Mouse (Mus musculus): ENCODE data around the gene Pxn.

Pxn gene

GRCm38 (mm10) chr5:115506454-115507201 lies at the start of gene Pxn:
Pxn (plus strand) TSS chr5:115506676.
- peak; percentile 95 to 96 for DNase-seq (ENCODE audit: low read depth in 2 of 2, low spot score in 2 of 2)

- DNase-seq (ENCODE audit: low read depth in 2 of 2, low spot score in 2 of 2) = no peak
Measured at GRCm38 (mm10) chr5:115458918-115459317, 47.6 kb upstream of the Pxn start.

GRCm38 (mm10) chr5:115464408-115465115 lies 41.9 kb upstream of the Pxn start:
- no peak for DNase-seq (ENCODE audit: low read depth in 2 of 2, low spot score in 2 of 2)

GRCm38 (mm10) chr5:115465642-115466420 lies 40.6 kb upstream of the Pxn start, which contains the start of gene Pla2g1b:
Pla2g1b (plus strand) TSS chr5:115466262.
- DNase-seq (ENCODE audit: low read depth in 2 of 2, low spot score in 2 of 2) = no peak

GRCm38 (mm10) chr5:115469791-115470190 lies 36.7 kb upstream of the Pxn start:
- DNase-seq (ENCODE audit: low read depth in 2 of 2, low spot score in 2 of 2) = no peak

- peak; percentile 61 to 73 for DNase-seq (ENCODE audit: low read depth in 2 of 2, low spot score in 2 of 2)
Measured at GRCm38 (mm10) chr5:115470766-115471531, 35.5 kb upstream of the Pxn start.

DNA sequence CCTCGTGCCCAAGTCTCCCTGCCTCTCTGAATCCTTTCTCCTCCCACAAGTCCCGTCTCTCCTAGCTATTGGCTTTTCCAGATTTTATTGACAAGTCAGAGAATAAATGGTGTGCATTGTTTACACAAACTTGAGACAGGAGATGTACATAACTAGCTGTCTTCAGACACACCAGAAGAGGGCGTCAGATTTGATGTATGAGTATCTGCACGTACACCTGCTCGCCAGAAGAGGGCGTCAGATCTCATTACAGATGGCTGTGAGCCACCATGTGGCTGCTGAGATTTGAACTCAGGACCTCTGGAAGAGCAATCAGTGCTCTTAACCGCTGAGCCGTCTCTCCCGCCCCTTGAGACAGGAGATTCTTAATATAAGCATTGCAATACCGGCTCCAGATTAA lies 33.3 kb upstream of the Pxn start:
- DNase-seq (ENCODE audit: low read depth in 2 of 2, low spot score in 2 of 2) = no peak

DNA sequence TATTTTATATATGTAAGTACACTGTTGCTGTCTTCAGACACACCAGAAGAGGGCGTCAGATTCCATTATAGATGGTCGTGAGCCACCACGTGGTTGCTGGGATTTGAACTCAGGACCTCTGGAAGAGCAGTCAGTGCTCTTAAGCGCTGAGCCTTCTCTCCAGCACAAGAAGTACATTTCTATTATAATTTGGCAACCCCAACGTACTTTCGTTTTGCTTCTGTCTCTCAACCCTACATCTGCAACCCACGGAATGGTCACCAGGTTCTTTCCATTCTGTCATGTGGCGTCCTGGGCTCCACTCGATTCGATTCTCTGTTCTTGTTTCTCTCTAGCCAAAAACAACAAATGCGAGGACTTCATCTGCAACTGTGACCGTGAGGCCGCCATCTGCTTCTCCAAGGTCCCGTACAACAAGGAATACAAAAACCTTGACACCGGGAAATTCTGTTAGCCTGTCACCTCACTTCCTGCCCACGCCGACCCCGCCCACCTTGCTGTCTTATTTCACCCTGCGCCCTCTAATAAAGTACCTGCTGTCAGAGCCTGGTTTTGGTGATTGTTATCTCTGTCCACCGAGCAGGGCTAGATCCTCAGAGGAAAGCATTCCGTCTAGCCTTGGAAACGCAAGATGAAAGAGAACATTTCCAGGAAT lies 32.2 kb upstream of the Pxn start:
- no peak for DNase-seq (ENCODE audit: low read depth in 2 of 2, low spot score in 2 of 2)

GRCm38 (mm10) chr5:115475337-115476106 lies 31.0 kb upstream of the Pxn start:
- no peak for DNase-seq (ENCODE audit: low read depth in 2 of 2, low spot score in 2 of 2)

DNA sequence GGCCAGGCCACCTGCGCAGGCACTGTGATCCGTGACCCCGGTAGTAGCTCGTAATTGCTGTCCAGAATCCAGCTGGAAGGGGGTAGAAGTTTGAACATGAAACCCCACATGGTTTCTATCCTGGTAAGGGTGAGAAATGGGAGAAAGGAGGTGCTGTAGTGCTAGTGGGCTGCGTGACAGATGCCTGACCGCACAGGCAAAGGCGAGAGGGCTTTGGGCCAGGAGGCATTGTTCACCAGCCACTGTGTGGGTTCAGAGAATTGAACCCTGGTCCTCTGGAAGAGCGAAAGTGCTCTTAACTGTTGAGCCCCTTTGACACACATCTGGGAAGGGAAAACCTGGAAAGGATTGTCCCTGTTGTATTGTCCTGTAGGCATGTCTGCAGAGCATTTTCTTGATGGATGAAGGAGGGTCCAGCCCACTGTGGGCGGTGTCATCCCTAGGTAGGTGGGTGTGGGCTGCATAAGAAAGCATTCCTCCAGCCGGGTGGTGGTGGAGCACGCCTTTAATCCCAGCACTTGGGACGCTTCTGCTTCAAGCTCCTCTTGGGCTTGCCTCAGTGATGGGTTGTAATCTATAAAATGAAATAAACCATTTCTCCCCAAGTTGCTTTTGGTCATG lies 30.3 kb upstream of the Pxn start:
- no peak for DNase-seq (ENCODE audit: low read depth in 2 of 2, low spot score in 2 of 2)

DNA sequence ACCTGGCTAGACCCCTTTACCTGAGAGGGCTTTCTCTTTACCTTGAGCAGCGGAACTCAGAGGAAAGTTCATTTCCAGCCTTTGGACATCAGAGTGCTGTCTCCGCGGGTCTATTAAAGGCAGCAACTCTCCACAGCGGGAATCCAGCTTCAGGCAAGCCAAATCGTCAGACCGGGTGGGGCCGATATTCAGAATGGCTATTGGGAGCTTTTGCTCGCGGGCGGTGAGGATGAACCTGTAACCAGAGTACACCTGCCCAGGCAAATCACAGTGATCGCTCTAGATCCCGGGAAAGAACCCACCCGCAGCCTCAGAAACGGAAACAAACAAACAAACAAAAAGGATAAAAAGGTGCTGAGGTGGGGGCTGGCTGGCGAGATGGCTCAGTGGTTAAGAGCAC lies 26.9 kb upstream of the Pxn start:
- no peak for DNase-seq (ENCODE audit: low read depth in 2 of 2, low spot score in 2 of 2)

GRCm38 (mm10) chr5:115480101-115480500 lies 26.4 kb upstream of the Pxn start:
- no peak for DNase-seq (ENCODE audit: low read depth in 2 of 2, low spot score in 2 of 2)

DNA sequence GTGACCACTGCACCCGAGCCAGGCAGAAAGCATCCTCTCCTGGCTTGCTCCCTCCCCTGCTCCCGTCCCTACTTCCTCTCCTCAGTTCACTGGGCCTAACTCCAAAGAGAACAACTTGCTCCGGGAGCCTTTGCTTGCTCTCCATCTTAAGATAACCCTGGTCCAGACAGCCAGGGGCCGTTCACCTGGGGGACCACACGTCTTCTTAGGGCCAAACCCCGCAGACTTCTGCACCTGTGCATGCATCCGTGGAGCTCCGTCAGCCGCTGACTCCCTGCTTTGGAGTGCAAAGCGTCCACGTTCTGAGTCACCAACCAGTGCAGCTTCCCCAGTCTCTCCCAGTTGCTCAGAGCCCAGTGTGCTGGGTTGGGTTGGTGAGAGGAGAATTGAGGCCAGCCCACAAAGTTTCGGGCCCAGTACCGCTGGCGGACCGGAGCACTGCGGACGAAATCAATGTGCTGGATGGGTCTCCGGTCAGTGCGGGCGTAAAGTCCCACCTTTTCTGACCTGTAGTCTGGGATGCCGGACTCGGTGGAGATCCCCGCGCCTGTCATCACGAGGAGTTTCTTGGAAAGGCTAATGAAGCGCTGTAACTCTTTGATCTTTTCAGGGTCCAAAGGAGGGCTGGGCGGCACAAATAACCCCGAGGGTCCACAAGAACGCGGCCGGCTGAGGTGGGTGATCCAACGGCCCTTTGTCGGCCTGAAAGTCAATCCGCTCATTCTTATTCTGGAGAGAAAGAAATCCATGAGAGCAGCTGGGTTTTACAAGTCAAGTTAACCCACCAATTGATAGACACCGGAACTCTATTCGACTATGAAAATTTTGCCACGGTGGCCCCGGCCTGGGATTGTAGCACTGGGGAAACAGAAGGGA lies 23.8 kb upstream of the Pxn start:
- no peak for DNase-seq (ENCODE audit: low read depth in 2 of 2, low spot score in 2 of 2)

DNA sequence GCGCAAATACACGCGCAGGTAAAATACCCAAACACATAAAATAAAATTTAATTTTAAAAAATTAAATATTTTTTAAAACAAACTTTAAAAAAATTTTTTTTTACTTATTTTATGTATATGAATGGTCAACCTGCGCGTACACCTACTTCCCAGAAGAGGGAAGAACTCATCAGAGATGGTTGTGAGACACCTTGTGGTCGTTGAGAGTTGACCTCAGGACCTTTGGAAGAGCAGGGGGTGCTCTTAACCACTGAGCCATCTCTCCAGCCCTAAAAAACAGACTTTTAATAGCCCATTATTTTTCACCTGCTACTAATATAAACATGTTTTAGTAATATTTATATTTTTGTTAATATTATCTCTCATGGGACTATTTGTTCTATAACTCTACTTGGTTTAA lies 23.1 kb upstream of the Pxn start:
- no peak for DNase-seq (ENCODE audit: low read depth in 2 of 2, low spot score in 2 of 2)

DNA sequence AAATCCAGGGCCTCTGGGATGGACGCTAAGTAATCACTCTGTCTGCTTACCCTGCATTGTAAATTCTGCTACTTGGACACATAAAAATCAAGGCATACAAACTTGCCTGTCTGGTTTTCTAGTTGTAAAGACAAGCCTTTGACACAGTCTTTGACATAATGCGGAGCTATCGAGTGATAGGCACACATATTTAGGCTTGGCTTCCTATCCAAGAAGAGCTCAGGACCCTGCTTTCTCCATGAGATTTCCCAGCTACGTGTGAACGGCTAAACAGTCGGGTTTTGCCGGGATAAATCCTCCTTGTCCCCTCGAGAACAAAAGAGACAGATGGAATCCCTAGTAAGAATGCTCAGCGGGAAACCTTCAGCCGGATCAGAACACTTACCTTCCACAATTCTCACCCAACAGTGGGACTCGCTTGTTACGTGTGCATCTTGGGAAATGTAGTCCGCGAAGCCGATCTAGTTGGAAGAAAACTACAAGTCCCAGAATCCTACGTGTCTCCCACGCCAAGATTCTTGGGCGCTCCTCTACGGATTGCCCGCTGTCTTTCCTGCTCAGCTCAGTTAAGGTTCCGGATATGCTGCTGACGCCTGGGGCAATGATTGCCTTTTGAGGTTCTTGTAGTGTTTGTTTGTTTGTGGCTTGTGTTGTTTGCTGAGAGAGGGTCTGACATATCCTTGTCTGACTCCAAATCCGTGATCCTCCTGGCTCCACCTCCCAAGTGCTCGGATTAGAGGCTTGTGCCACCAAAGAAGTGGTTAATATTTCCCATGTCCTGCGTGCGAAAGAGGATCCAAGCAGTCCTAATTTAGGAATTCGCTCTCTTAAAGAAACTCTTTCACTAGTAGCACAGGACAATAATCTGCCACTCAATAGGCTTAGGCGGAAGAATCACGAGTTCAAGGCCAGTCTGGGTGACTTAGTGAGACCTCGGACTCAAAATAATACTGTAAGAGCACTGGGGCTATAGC lies 22.2 kb upstream of the Pxn start, which contains the start of gene Sirt4:
Sirt4 (minus strand) TSS at position 779 of the 974 bp plus-strand sequence.
- peak; percentile 54 to 77 for DNase-seq (ENCODE audit: low read depth in 2 of 2, low spot score in 2 of 2)

DNA sequence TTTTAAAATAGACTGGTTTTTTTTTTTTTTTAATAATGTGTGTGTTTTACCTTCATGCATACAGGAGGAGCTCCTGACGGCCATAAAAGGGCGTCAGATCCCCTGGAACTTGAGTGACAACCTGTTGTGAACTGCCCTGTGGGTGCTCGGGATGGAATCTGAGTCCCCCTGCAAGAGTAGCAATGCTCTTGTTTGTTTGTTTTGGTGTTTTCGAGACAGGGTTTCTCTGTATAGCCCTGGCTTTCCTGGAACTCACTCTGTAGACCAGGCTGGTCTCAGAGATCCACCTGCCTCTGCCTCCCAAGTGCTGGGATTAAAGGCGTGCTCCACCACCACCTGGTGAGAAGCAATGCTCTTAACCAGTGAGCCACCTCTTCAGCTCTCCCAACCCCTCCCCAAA lies 21.5 kb upstream of the Pxn start:
- DNase-seq (ENCODE audit: low read depth in 2 of 2, low spot score in 2 of 2) = no peak
